Mouse (Mus musculus): ENCODE measurements around the gene Tmem269. TPM values are rescaled to one million over a fixed set of nuclear protein-coding genes. Genes with fewer than 3 reads are reported as not detected.

The Tmem269 gene
- not detected in 2 replicates for polyA plus RNA-seq (2015; fragmentation: Nextera tagmentation; extraction: Ambion mirVana)

DNA sequence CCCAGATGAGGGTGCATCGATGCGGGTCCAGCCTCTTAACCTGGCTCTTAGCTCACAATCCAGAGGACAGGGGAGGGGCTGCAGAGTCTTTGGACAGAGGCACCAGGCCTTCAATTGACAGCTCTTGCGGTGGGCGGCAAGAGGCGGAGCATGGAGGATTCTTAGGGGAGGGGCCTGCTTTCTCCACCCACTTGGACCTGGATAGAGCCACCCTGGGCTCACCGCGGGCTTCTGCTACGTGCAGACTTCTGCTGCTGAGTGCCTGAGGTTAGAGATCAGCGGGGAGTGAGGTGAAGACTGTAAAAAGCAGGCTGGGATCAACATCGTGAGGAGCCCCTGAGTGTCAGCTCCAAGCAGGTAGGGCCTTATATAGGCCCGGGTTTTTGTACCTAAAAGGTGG is at the start of gene Tmem269:
Tmem269 (minus strand) TSS at position 49 of the 400 bp plus-strand sequence.
- H3K4me3 ChIP-seq (ENCODE audit: low read length), result no peak within 1 kb of the TSS
- ATAC-seq (ENCODE audit: low read depth), result peak; percentile 49

DNA sequence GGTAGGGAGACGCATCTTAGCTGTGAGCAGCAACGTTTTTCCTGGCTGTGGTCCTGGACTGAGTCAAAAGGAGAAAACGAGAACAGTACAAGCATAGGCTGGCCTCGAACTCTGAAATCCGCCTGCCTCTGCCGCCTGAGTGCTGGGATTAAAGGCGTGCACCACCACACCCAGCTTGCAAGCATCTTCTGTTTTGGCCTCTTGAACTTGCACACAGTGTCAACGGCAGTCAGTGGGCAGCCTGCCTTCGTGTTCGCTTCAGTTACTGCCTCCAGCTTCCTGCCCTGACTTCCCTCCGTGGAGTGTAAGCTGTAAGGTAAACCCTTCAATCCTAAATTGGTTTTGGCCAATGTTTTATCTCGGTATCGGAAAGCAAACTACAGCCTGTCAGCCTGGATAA is 48.6 kb upstream of the Tmem269 start:
- Histone ChIP-seq H3K9me3 (ENCODE audit: control insufficient read depth, low read length) (no peaks in the 10 kb centered on the region), H3K27me3 (ENCODE audit: control insufficient read depth, insufficient read depth, low read depth, low read length) (no peaks in the 10 kb centered on the region), H3K27ac (ENCODE audit: low read length) (no peak overlapping the region), H3K4me2 (ENCODE audit: low read depth, low read length) (no peak overlapping the region), H3K36me3 (ENCODE audit: control insufficient read depth, insufficient read depth, low read length) (peaks cover 8% of the 10 kb centered on the region), H3K4me3 (ENCODE audit: low read length) (no peak overlapping the region), H3K9ac (ENCODE audit: low read length) (no peak overlapping the region), H3K4me1 (replicated peaks; ENCODE audit: control insufficient read depth, insufficient read depth, low read length) (no peaks in the 10 kb centered on the region)
- WGBS, result 61% methylated on average over 13 of the region's 13 CpGs
- no peak for ATAC-seq (ENCODE audit: low read depth)

More for the DNA sequence above, at the start of gene Tmem269:
- Histone ChIP-seq H3K4me1 (replicated peaks; ENCODE audit: control insufficient read depth, insufficient read depth, low read length) (peaks cover 3% of the 10 kb centered on the region), H3K4me2 (ENCODE audit: low read depth, low read length) (no peak within 1 kb of the TSS), H3K27ac (ENCODE audit: low read length) (no peak within 1 kb of the TSS), H3K9ac (ENCODE audit: low read length) (no peak within 1 kb of the TSS), H3K27me3 (ENCODE audit: control insufficient read depth, insufficient read depth, low read depth, low read length) (no peaks in the 10 kb centered on the region), H3K9me3 (ENCODE audit: control insufficient read depth, low read length) (no peaks in the 10 kb centered on the region), H3K36me3 (ENCODE audit: control insufficient read depth, insufficient read depth, low read length) (no peaks in the 10 kb centered on the region)
- 11% methylated on average over 11 of the region's 11 CpGs for WGBS

DNA sequence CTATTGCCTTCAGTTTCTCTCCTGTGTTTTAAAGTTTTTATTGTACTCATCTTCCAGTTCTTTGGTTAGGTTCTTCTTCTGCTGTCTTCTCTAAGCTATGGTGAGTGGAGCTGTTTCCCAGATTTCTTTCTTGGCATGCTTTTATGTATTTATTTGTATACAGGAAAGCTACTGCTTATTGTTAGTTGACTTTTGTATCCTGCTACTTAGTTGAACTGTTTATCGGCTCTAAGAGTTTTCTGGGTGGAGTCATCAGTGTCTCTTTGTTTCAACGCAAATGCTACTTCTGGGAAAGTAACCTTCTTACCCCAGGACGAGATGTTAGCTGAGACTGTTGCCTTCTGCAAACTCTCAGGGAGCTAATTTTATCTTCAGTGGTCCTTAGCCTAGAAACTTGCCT is 45.4 kb upstream of the Tmem269 start:
- Histone ChIP-seq H3K27me3 (ENCODE audit: control insufficient read depth, insufficient read depth, low read depth, low read length) (no peaks in the 10 kb centered on the region), H3K27ac (ENCODE audit: low read length) (no peak overlapping the region)

DNA sequence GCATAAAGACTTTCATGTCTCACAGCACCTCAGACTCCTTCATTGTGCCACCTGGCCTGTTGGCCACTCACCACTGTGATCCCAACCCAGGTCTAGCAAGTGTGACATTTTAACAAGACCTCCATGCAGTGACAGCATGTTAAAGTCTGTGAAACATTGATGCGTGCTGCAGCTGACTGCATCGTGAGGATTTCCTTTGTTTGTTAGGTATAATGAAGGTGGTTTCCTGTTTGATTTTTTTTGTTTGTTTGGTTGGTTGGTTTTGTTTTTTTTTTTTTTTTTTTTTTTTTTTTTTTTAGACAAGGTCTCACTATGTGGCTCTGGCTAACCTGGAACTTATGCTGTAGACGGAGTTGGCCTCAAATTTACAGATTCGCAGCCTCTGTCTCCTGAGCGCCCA is 44.5 kb upstream of the Tmem269 start:
- no peak overlapping the region for H3K9ac ChIP-seq (ENCODE audit: low read length)
- WGBS, result 87% methylated on average over 5 of the region's 5 CpGs
- no peaks in the 10 kb centered on the region for H3K36me3 ChIP-seq (ENCODE audit: control insufficient read depth, insufficient read depth, low read length)

More for the DNA sequence above, 45.4 kb upstream of the Tmem269 start:
- Histone ChIP-seq H3K4me2 (ENCODE audit: low read depth, low read length) (no peak overlapping the region), H3K9me3 (ENCODE audit: control insufficient read depth, low read length) (no peaks in the 10 kb centered on the region), H3K9ac (ENCODE audit: low read length) (no peak overlapping the region), H3K4me1 (replicated peaks; ENCODE audit: control insufficient read depth, insufficient read depth, low read length) (no peaks in the 10 kb centered on the region), H3K36me3 (ENCODE audit: control insufficient read depth, insufficient read depth, low read length) (no peaks in the 10 kb centered on the region), H3K4me3 (ENCODE audit: low read length) (no peak overlapping the region)
- WGBS, result 39% methylated on average over 3 of the region's 3 CpGs
- no peak for ATAC-seq (ENCODE audit: low read depth)

DNA sequence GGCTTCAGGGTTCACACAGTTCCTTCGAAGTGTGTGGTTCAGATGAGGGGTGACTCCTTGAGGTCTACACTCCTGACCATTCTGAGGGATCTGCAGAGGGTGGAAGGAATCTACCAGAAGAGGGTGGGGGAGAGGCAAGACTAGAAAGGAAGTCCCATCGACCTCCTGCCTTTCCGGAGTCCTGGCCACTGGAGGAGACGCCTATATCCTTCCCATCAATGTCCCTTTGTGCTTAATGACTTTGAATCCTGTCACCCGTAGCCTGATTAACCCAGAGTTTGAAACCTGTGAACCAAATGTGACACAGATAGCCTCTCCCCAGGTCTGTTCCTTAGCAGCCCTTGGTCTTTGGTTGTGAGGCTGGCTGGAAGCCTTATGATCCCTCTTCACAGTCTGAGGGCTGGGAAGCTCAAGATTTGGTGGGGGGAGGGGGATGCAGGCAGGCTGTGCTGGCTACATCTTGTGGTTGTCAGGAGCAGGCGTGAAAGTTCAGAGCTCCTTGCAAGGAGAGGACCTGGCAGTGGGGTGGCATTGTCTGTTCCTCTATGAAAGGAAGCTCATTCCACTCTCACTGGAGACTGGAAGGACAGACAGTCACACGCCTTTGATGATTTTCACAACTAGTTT is 43.2 kb upstream of the Tmem269 start:
- H3K4me3 ChIP-seq (ENCODE audit: low read length), result no peak overlapping the region
- no peak overlapping the region for H3K4me2 ChIP-seq (ENCODE audit: low read depth, low read length)
- H3K27ac ChIP-seq (ENCODE audit: low read length), result peak overlapping the region; percentile 38; the same call in 1 of the 2 replicates

More for the DNA sequence above, 44.5 kb upstream of the Tmem269 start:
- H3K4me2 ChIP-seq (ENCODE audit: low read depth, low read length), result no peak overlapping the region
- no peaks in the 10 kb centered on the region for H3K27me3 ChIP-seq (ENCODE audit: control insufficient read depth, insufficient read depth, low read depth, low read length)
- no peak overlapping the region for H3K4me3 ChIP-seq (ENCODE audit: low read length)
- no peak overlapping the region for H3K27ac ChIP-seq (ENCODE audit: low read length)
- H3K9me3 ChIP-seq (ENCODE audit: control insufficient read depth, low read length), result no peaks in the 10 kb centered on the region
- no peak for ATAC-seq (ENCODE audit: low read depth)
- H3K4me1 ChIP-seq (replicated peaks; ENCODE audit: control insufficient read depth, insufficient read depth, low read length), result no peaks in the 10 kb centered on the region

DNA sequence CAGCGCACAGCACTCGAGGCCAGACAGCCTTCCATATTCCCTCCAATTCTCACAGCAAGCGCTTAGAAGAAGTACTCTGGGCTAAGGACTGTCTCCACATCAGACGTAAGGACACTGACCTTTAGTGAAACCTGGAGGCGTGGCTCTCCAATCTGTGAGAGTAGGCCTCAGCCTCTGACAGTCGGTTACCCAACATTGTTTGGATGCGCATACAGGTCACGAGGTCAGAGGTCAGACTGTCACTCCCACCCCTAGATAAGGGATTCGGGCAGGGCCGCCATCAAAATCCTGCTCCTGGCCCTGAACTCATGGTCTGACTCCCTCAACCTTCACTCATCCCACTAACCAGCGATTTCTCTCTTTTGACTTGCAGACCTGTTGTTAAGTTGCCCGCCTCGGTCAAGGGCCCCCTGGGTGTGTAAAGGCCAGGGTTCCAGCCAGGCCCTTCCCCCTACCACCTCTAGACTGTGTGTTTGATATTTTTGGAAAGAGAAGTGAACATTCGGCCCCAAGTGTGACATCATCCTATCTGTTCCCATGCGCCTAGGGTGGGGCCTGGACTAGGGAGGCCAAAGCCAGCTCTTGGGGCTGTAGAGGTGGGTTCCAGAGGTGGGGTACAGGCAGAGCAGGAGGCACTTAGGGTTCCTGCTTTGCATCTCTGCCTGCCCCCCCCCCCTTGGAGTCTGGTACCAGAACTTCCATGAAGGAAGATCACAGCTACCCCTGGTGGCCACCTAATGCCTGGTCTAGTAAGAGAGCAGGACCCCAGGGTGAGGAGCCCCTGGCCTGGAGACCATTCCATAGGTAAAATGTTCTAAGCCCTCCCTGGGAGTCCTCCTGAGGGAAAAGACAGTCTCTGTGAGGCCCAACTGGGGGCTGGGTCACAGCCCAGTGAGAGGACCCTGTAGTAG is 41.6 kb upstream of the Tmem269 start:
- Histone ChIP-seq H3K27me3 (ENCODE audit: control insufficient read depth, insufficient read depth, low read depth, low read length) (no peaks in the 10 kb centered on the region), H3K4me2 (ENCODE audit: low read depth, low read length) (no peak overlapping the region), H3K9me3 (ENCODE audit: control insufficient read depth, low read length) (no peaks in the 10 kb centered on the region), H3K36me3 (ENCODE audit: control insufficient read depth, insufficient read depth, low read length) (no peaks in the 10 kb centered on the region), H3K9ac (ENCODE audit: low read length) (no peak overlapping the region), H3K4me3 (ENCODE audit: low read length) (no peak overlapping the region), H3K4me1 (replicated peaks; ENCODE audit: control insufficient read depth, insufficient read depth, low read length) (no peaks in the 10 kb centered on the region), H3K27ac (ENCODE audit: low read length) (no peak overlapping the region)
- 76% methylated on average over 15 of the region's 15 CpGs for WGBS
- ATAC-seq (ENCODE audit: low read depth), result no peak

More for the DNA sequence above, 43.2 kb upstream of the Tmem269 start:
- Histone ChIP-seq H3K4me1 (replicated peaks; ENCODE audit: control insufficient read depth, insufficient read depth, low read length) (no peaks in the 10 kb centered on the region), H3K36me3 (ENCODE audit: control insufficient read depth, insufficient read depth, low read length) (no peaks in the 10 kb centered on the region), H3K27me3 (ENCODE audit: control insufficient read depth, insufficient read depth, low read depth, low read length) (no peaks in the 10 kb centered on the region), H3K9me3 (ENCODE audit: control insufficient read depth, low read length) (no peaks in the 10 kb centered on the region), H3K9ac (ENCODE audit: low read length) (no peak overlapping the region)
- 46% methylated on average over 7 of the region's 7 CpGs for WGBS
- ATAC-seq (ENCODE audit: low read depth), result 0 out of 2 replicates have a peak, but pooled peaks have one; percentile 29

DNA sequence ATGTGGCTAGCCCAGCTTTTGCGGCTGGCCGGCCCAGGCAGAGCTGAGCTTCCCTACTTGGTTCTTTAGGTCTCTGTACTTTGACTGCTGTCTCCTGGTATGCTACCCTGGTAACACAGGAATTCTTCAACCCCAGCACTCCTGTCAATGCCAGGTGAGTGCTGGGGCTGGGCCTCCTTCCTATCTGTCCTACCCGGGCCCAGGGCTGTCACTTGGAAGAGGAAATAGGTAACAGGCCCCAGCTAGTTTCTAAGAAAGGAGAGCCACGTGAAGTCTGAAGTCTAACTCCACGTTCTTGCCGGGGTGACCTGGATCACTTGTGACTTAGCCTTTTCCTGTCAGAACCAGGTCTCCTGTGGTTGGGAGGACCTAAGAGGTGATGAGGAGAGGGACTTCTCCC is 39.1 kb upstream of the Tmem269 start:
- no peak overlapping the region for H3K4me3 ChIP-seq (ENCODE audit: low read length)
- H3K36me3 ChIP-seq (ENCODE audit: control insufficient read depth, insufficient read depth, low read length), result no peaks in the 10 kb centered on the region
- no peaks in the 10 kb centered on the region for H3K9me3 ChIP-seq (ENCODE audit: control insufficient read depth, low read length)
- no peak overlapping the region for H3K9ac ChIP-seq (ENCODE audit: low read length)
- H3K27me3 ChIP-seq (ENCODE audit: control insufficient read depth, insufficient read depth, low read depth, low read length), result no peaks in the 10 kb centered on the region
- H3K4me2 ChIP-seq (ENCODE audit: low read depth, low read length), result no peak overlapping the region
- H3K27ac ChIP-seq (ENCODE audit: low read length), result no peak overlapping the region
- no peak for ATAC-seq (ENCODE audit: low read depth)
- WGBS, result 60% methylated on average over 6 of the region's 6 CpGs
- peaks cover 6% of the 10 kb centered on the region for H3K4me1 ChIP-seq (replicated peaks; ENCODE audit: control insufficient read depth, insufficient read depth, low read length)

DNA sequence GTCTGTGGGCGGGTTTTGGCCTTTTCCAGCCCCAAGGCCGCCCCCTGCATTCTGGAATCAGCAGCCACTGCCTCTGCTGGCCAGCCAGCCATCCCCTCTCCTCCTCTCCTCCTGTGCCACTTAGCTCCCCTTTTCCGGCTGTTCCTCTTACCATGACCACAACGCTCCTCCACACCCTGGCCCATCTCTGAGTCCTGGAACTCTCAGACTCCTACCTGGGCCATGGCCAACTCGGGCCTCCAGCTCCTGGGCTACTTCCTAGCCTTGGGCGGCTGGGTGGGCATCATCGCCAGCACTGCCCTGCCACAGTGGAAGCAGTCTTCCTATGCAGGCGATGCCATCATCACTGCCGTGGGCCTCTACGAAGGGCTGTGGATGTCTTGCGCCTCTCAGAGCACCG is 37.3 kb upstream of the Tmem269 start, which contains the start of gene Cldn19:
Cldn19 (plus strand) TSS at position 64 of the 400 bp plus-strand sequence.
- no peak for ATAC-seq (ENCODE audit: low read depth)
- no peak within 1 kb of the TSS for H3K4me2 ChIP-seq (ENCODE audit: low read depth, low read length)

DNA sequence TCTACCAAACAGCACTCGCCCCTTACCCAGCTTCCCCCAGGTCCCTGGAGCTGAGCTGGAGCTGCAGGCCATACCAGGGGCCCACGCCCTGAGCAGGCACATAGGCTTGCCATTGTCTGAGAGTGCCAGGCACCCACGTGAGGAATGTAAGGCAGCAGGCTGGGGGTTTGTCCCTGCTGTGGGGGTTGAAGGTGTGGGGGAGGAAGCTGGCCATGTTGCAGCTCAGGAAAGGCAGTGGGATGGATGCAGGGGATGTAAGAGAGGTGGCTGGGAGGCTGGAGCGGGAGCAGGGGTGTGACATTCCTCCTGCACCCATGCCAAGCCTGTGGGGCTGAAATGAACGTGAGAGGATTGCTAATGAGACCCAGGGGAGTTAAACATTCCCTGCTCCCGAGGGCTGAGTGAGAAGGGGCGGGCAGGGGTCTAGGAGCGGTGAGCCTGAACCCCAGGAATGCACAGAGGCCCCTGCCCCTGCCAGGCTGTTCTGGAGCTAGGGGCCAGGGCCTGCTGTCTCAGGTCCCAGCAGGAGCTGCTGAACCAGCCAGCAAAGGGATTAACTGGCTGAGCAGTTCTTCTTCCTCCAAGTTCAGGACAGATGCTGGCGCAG is 36.1 kb upstream of the Tmem269 start:
- Histone ChIP-seq H3K9ac (ENCODE audit: low read length) (0 out of 2 replicates have a peak overlapping the region, but pooled peaks have one; percentile 10), H3K9me3 (ENCODE audit: control insufficient read depth, low read length) (no peaks in the 10 kb centered on the region), H3K36me3 (ENCODE audit: control insufficient read depth, insufficient read depth, low read length) (no peaks in the 10 kb centered on the region), H3K4me3 (ENCODE audit: low read length) (no peak overlapping the region), H3K27ac (ENCODE audit: low read length) (no peak overlapping the region), H3K27me3 (ENCODE audit: control insufficient read depth, insufficient read depth, low read depth, low read length) (no peaks in the 10 kb centered on the region), H3K4me1 (replicated peaks; ENCODE audit: control insufficient read depth, insufficient read depth, low read length) (peaks cover 6% of the 10 kb centered on the region), H3K4me2 (ENCODE audit: low read depth, low read length) (no peak overlapping the region)
- 41% methylated on average over 9 of the region's 9 CpGs for WGBS
- peak; percentile 68 for ATAC-seq (ENCODE audit: low read depth)

More for the DNA sequence above, 37.3 kb upstream of the Tmem269 start, which contains the start of gene Cldn19:
- H3K36me3 ChIP-seq (ENCODE audit: control insufficient read depth, insufficient read depth, low read length), result no peaks in the 10 kb centered on the region
- H3K9me3 ChIP-seq (ENCODE audit: control insufficient read depth, low read length), result no peaks in the 10 kb centered on the region
- WGBS, result 82% methylated on average over 12 of the region's 12 CpGs
- H3K9ac ChIP-seq (ENCODE audit: low read length), result peak within 1 kb of the TSS; percentile 13; the same call in 1 of the 2 replicates
- H3K27ac ChIP-seq (ENCODE audit: low read length), result no peak within 1 kb of the TSS
- peaks cover 6% of the 10 kb centered on the region for H3K4me1 ChIP-seq (replicated peaks; ENCODE audit: control insufficient read depth, insufficient read depth, low read length)
- no peak within 1 kb of the TSS for H3K4me3 ChIP-seq (ENCODE audit: low read length)
- no peaks in the 10 kb centered on the region for H3K27me3 ChIP-seq (ENCODE audit: control insufficient read depth, insufficient read depth, low read depth, low read length)
